Mouse (Mus musculus) limb, embryonic 12.5 days (tissue): Measurements from ENCODE around the gene Naa35. TPM values are rescaled to one million over a fixed set of nuclear protein-coding genes. Genes with fewer than 3 reads are reported as not detected.
A peak's percentile ranks its signal among the peaks of the same experiment; 100 is the strongest.
"Not testable (repeated sequence)": the region's sequence is repeated elsewhere in the genome, so short reads cannot be mapped to it uniquely, and the experiment has no call there.

Experiments
- ATAC-seq: fragments of 200-750 bp; cut with Nextera tagmentation; 2 replicates; pipeline ENCODE4 v1.8.0; 2017; ENCODE audit warnings: low read depth, moderate TSS enrichment; ENCODE audit not compliant: insufficient number of reproducible peaks, insufficient read depth, low FRiP score, low TSS enrichment
- H3K27ac ChIP-seq: fragments of 300-500 bp; sonication (generic); 2 replicates; pipeline ENCODE4 v1.5.1; 2016; ENCODE audit warnings: mild to moderate bottlenecking, moderate library complexity
- H3K27me3 ChIP-seq: fragments of 300-500 bp; sonication (generic); 2 replicates; pipeline ENCODE4 v1.6.1; 2016; ENCODE audit warnings: mild to moderate bottlenecking, moderate library complexity
- H3K36me3 ChIP-seq: fragments of 300-500 bp; sonication (generic); 2 replicates; pipeline ENCODE4 v1.6.1; 2016; ENCODE audit warnings: mild to moderate bottlenecking, moderate library complexity
- H3K4me1 ChIP-seq: fragments of 300-500 bp; sonication (generic); replicated peaks from 2 replicates; pipeline ENCODE4 v1.6.1; 2016
- H3K4me2 ChIP-seq: fragments of 300-500 bp; sonication (generic); 2 replicates; pipeline ENCODE4 v1.6.1; 2016; ENCODE audit warnings: mild to moderate bottlenecking, moderate library complexity
- H3K4me3 ChIP-seq: fragments of 300-500 bp; sonication (generic); replicated peaks from 2 replicates; pipeline ENCODE4 v1.5.1; 2016; ENCODE audit warnings: mild to moderate bottlenecking
- H3K9ac ChIP-seq: fragments of 300-500 bp; sonication (generic); replicated peaks from 2 replicates; pipeline ENCODE4 v1.6.1; 2016; ENCODE audit warnings: mild to moderate bottlenecking, moderate library complexity
- H3K9me3 ChIP-seq: fragments of 300-500 bp; sonication (generic); 2 replicates; pipeline ENCODE4 v1.6.1; 2016; ENCODE audit warnings: mild to moderate bottlenecking, moderate library complexity
- WGBS: fragments of 180-500 bp; shearing (Covaris S2); methylation state at CpG from one replicate; pipeline ENCODE4 v1.1.7; 2016; 5-methylcytosine and 5-hydroxymethylcytosine counted together
- polyA plus RNA-seq: library from polyadenylated mRNA; unstranded; fragments of >200 nt; fragmentation: Nextera tagmentation; extraction: Ambion mirVana; gene quantifications from 2 replicates; pipeline ENCODE4 v1.2.1, GENCODE M21; 2016

The Naa35 gene
- polyA plus RNA-seq, 1 experiment from 2014 or later, result 127 TPM

GRCm38 (mm10) chr13:59580954-59581353, 4.1 kb upstream of the Naa35 start:
- no peak overlapping the region for H3K9ac ChIP-seq
- H3K27me3 ChIP-seq, result no peaks in the 10 kb centered on the region
- no peaks in the 10 kb centered on the region for H3K4me1 ChIP-seq
- H3K4me3 ChIP-seq, result no peak overlapping the region
- H3K27ac ChIP-seq, result no peak overlapping the region
- H3K9me3 ChIP-seq, result no peaks in the 10 kb centered on the region
- no peaks in the 10 kb centered on the region for H3K36me3 ChIP-seq
- 95% methylated on average over 4 of the region's 4 CpGs for WGBS
- ATAC-seq, result no peak
- no peak overlapping the region for H3K4me2 ChIP-seq

- peaks cover 25% of the 10 kb centered on the region for H3K36me3 ChIP-seq
- peak overlapping the region; percentile 92 for H3K4me3 ChIP-seq
- H3K4me2 ChIP-seq, result peak overlapping the region; percentile 80
- H3K4me1 ChIP-seq, result peaks cover 16% of the 10 kb centered on the region
- no peaks in the 10 kb centered on the region for H3K9me3 ChIP-seq
- H3K27me3 ChIP-seq, result no peaks in the 10 kb centered on the region
- ATAC-seq, result peak; percentile 73
- H3K9ac ChIP-seq, result peak overlapping the region; percentile 42
- 5% methylated on average over 9 of the region's 9 CpGs for WGBS
- peak overlapping the region; percentile 76 for H3K27ac ChIP-seq
Observed at GRCm38 (mm10) chr13:59584481-59584880, 578 bp upstream of the Naa35 start.

GRCm38 (mm10) chr13:59585648-59586005, 568 bp downstream of the Naa35 start:
- H3K4me3 ChIP-seq, result peak overlapping the region; percentile 92
- H3K9ac ChIP-seq, result peak overlapping the region; percentile 82
- under 1% methylated on average over 27 of the region's 28 CpGs for WGBS
- peak overlapping the region; percentile 74 for H3K27ac ChIP-seq
- no peaks in the 10 kb centered on the region for H3K9me3 ChIP-seq
- H3K36me3 ChIP-seq, result peaks cover 36% of the 10 kb centered on the region
- no peaks in the 10 kb centered on the region for H3K27me3 ChIP-seq
- H3K4me2 ChIP-seq, result peak overlapping the region; percentile 82
- ATAC-seq, result no peak
- H3K4me1 ChIP-seq, result peaks cover 16% of the 10 kb centered on the region

GRCm38 (mm10) chr13:59587201-59587600, 2.1 kb downstream of the Naa35 start:
- Histone ChIP-seq H3K27ac (no peak overlapping the region), H3K9ac (0 out of 2 replicates have a peak overlapping the region, but pooled peaks have one; percentile 18), H3K4me3 (no peak overlapping the region), H3K36me3 (peaks cover 52% of the 10 kb centered on the region), H3K27me3 (no peaks in the 10 kb centered on the region), H3K4me2 (0 out of 2 replicates have a peak overlapping the region, but pooled peaks have one; percentile 82), H3K9me3 (no peaks in the 10 kb centered on the region), H3K4me1 (peaks cover 16% of the 10 kb centered on the region)
- WGBS, result 100% methylated on average over 2 of the region's 2 CpGs
- ATAC-seq, result no peak

- Histone ChIP-seq H3K9me3 (no peaks in the 10 kb centered on the region), H3K9ac (no peak overlapping the region), H3K36me3 (peaks cover 76% of the 10 kb centered on the region), H3K27ac (no peak overlapping the region), H3K4me2 (no peak overlapping the region), H3K27me3 (no peaks in the 10 kb centered on the region), H3K4me1 (peaks cover 16% of the 10 kb centered on the region), H3K4me3 (no peak overlapping the region)
- no peak for ATAC-seq
- WGBS, result 90% methylated on average over 4 of the region's 4 CpGs
Observed at GRCm38 (mm10) chr13:59589672-59590071, 4.6 kb downstream of the Naa35 start.

GRCm38 (mm10) chr13:59590691-59591090, 5.6 kb downstream of the Naa35 start:
- Histone ChIP-seq H3K9ac (no peak overlapping the region), H3K4me2 (no peak overlapping the region), H3K9me3 (no peaks in the 10 kb centered on the region), H3K36me3 (peaks cover 82% of the 10 kb centered on the region), H3K4me3 (no peak overlapping the region), H3K27ac (no peak overlapping the region), H3K4me1 (peaks cover 16% of the 10 kb centered on the region), H3K27me3 (no peaks in the 10 kb centered on the region)
- ATAC-seq, result no peak
- 92% methylated on average over 4 of the region's 4 CpGs for WGBS

- not testable (repeated sequence) for ATAC-seq, H3K4me1 ChIP-seq, H3K9ac ChIP-seq, H3K27me3 ChIP-seq, H3K27ac ChIP-seq, H3K4me3 ChIP-seq, H3K4me2 ChIP-seq, H3K9me3 ChIP-seq
- WGBS, result 92% methylated on average over 3 of the region's 3 CpGs
- H3K36me3 ChIP-seq, result peaks cover 92% of the 10 kb centered on the region
Observed at GRCm38 (mm10) chr13:59592058-59592457, 7.0 kb downstream of the Naa35 start.

- Histone ChIP-seq H3K27ac (no peak overlapping the region), H3K9ac (no peak overlapping the region), H3K27me3 (no peaks in the 10 kb centered on the region), H3K9me3 (no peaks in the 10 kb centered on the region), H3K4me3 (no peak overlapping the region), H3K4me1 (peaks cover 2% of the 10 kb centered on the region; the same call in 1 of the 2 replicates), H3K36me3 (peaks cover 86% of the 10 kb centered on the region), H3K4me2 (no peak overlapping the region)
- WGBS, result 93% methylated on average over 1 of the region's 1 CpGs
- ATAC-seq, result no peak
Observed at GRCm38 (mm10) chr13:59592630-59593029, 7.6 kb downstream of the Naa35 start.

GRCm38 (mm10) chr13:59603096-59603495, 18.0 kb downstream of the Naa35 start:
- Histone ChIP-seq H3K27me3 (no peaks in the 10 kb centered on the region), H3K27ac (no peak overlapping the region), H3K9me3 (no peaks in the 10 kb centered on the region), H3K4me3 (no peak overlapping the region), H3K9ac (no peak overlapping the region), H3K4me2 (no peak overlapping the region), H3K36me3 (peaks cover 88% of the 10 kb centered on the region), H3K4me1 (no peaks in the 10 kb centered on the region)
- 93% methylated on average over 5 of the region's 5 CpGs for WGBS
- ATAC-seq, result no peak

- no peak for ATAC-seq
- Histone ChIP-seq H3K9ac (no peak overlapping the region), H3K4me2 (no peak overlapping the region), H3K27me3 (no peaks in the 10 kb centered on the region), H3K4me1 (no peaks in the 10 kb centered on the region), H3K4me3 (no peak overlapping the region), H3K27ac (no peak overlapping the region), H3K36me3 (peaks cover 94% of the 10 kb centered on the region), H3K9me3 (no peaks in the 10 kb centered on the region)
- 95% methylated on average over 1 of the region's 1 CpGs for WGBS
Observed at GRCm38 (mm10) chr13:59604511-59604910, 19.5 kb downstream of the Naa35 start.

GRCm38 (mm10) chr13:59605221-59605922, 20.3 kb downstream of the Naa35 start:
- no peak overlapping the region for H3K4me3 ChIP-seq

GRCm38 (mm10) chr13:59609885-59610284, 24.8 kb downstream of the Naa35 start:
- WGBS, result 92% methylated on average over 4 of the region's 4 CpGs
- Histone ChIP-seq H3K27me3 (no peaks in the 10 kb centered on the region), H3K4me3 (no peak overlapping the region), H3K9me3 (no peaks in the 10 kb centered on the region), H3K4me1 (no peaks in the 10 kb centered on the region), H3K4me2 (no peak overlapping the region), H3K36me3 (peaks cover 92% of the 10 kb centered on the region), H3K27ac (no peak overlapping the region), H3K9ac (no peak overlapping the region)
- ATAC-seq, result no peak

More at GRCm38 (mm10) chr13:59605221-59605922, 20.3 kb downstream of the Naa35 start:
- no peak for ATAC-seq
- no peaks in the 10 kb centered on the region for H3K9me3 ChIP-seq
- H3K9ac ChIP-seq, result no peak overlapping the region
- H3K27ac ChIP-seq, result no peak overlapping the region
- H3K27me3 ChIP-seq, result no peaks in the 10 kb centered on the region
- WGBS, result 86% methylated on average over 10 of the region's 10 CpGs
- peaks cover 94% of the 10 kb centered on the region for H3K36me3 ChIP-seq
- no peaks in the 10 kb centered on the region for H3K4me1 ChIP-seq
- no peak overlapping the region for H3K4me2 ChIP-seq
